Mouse (Mus musculus) right cerebral cortex, postnatal 25 days (tissue): Measurements from ENCODE around the gene St3gal3.

Experiments used
- DNase-seq: peaks from one replicate; pipeline ENCODE4 v3.0.0; 2022

The St3gal3 gene

DNA sequence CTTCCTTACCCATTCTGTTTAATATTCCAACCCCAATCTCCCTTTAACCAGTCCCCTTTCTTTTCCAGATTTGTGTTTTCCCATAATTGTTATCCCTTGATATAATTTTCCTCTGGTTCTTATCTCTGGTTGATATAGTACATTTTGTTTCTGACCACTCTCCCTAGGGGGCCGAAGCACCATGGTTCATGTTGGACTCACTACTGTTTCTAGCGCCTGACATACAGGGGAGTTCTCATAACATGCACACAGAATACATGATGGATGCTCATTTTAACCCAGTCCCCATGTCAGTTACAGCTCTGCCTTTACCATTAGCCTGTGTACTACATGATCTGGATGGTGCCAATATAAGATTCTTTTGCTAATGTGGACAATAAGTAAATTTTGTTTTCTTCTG lies 246.8 kb downstream of the St3gal3 start:
- no peak for DNase-seq

DNA sequence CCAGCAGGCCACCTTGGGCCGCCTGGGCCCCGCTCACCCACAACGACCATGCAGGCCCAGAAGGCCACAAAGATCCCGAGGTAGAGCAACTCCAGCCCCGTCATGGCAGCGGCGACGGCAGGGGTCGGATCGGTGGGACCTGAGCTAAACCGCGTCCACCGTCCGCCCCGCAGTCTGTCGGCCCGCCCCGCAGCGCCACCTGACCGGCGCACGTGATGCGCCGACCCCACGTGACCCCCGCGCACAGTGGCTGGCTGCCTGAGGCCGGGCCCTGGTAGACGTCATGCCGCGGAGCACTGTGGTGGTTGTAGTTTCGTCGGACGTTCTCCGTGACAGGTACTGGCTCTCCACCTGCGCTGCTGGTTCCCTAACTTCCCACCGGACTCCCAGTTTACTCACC lies 247.6 kb downstream of the St3gal3 start, which contains the start of gene Atp6v0b:
TSS of gene Atp6v0b (minus strand) at position 201 of the 400 bp plus-strand sequence.
- DNase-seq: peak; percentile 96

- no peak for DNase-seq
Measured at GRCm38 (mm10) chr4:117886644-117887043, 248.1 kb downstream of the St3gal3 start.

DNA sequence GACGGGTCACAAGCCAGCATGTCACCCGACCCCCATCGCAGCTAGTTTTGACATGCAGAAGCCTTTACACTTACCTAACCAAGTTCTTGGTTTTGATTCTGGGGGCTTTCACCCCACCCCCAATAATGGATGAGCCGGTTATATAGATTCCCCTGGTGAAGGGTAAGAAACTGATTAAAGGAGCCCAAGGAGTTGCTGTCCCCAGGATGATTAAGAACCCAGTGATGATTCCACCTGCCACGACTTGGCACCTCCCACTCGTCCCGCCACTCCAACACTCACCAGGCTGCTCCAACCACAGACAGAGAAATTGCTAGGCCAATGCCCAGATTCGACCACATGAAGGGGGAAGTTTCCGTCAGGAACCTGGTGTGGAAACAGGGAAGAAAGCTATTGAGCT lies 248.7 kb downstream of the St3gal3 start:
- DNase-seq: no peak

GRCm38 (mm10) chr4:117885093-117885492 lies 249.6 kb downstream of the St3gal3 start:
- DNase-seq: no peak

DNA sequence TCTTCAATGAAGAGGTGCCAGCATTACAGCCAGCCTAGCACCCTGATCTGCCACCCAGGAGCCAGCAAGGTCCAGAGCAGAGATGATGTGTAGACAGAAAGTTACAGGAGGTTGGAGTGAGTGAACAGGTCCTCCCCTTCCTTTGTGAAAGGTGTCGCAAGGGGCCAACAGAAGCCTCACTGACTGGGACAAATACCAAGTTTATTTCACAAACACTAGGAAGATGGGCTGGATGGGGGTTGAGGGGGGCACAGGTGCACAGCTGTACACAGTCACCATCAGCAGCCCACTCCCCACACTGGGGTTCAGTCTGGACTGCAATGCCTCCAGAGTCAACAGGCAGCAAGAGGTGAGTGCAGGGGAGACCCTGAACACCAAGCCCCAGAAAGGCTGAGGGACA lies 250.6 kb downstream of the St3gal3 start:
- DNase-seq: no peak

- DNase-seq: peak; percentile 81
Measured at GRCm38 (mm10) chr4:117882701-117883691, 251.7 kb downstream of the St3gal3 start, which contains the start of gene B4galt2. TSS of gene B4galt2 (minus strand) at chr4:117883487.
